Comparison of ENCODE assay signal across 23 mouse cellular contexts in the genomic region with DNA sequence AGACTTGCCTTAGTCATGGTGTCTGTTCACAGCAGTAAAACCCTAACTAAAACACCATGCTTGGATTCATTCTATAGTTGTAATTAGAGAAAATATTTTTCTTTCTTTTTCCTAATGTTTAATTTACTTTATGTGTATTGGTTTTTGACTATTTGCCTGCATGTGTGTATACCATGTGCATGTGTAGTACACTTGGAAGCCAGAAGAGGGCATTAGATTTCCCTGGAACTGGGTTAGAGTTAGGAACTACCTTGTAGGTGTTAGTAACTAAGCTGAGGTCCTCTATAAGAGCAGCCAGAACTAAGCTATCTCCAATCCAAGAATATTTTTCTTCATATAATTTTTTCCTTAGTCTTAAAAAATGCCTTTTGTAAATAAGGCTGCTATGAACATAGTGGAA. TPM values are rescaled to one million over a fixed set of nuclear protein-coding genes. Genes with fewer than 3 reads are reported as not detected.
DNase-seq lines count a peak whose midpoint lies in the region; ATAC-seq and TF ChIP-seq lines count a peak whose summit lies in the region.
"Had no signal": no experiment of that assay in that cellular context is flagged by ENCODE, and none has a peak within 500 bp of the region (broad histone marks: within the 10 kb centered on the region; RNA-seq: fewer than 3 reads in every experiment).

No protein-coding gene starts in this region.

- H3K4me1 ChIP-seq in heart, adult 2 months (ENCODE audit: control insufficient read depth, insufficient read depth, low read length), result no peaks in the 10 kb centered on the region
- H3K4me1 ChIP-seq in thymus, adult 2 months (replicated peaks; ENCODE audit: control insufficient read depth, insufficient read depth, low read length), result no peaks in the 10 kb centered on the region
- no peaks in the 10 kb centered on the region for H3K4me1 ChIP-seq in midbrain, postnatal 0 days (ENCODE audit: insufficient read depth, low read length)
- H3K4me1 ChIP-seq: embryonic facial prominence, embryonic 10.5 days; forebrain, embryonic 13.5 days; hindbrain, embryonic 10.5 days; limb, embryonic 13.5 days; megakaryocyte, embryonic 14.5 days; midbrain, embryonic 15.5 days; neural tube, embryonic 15.5 days had no signal

- no peak overlapping the region for H3K27ac ChIP-seq in heart, adult 2 months
- H3K27ac ChIP-seq in thymus, adult 2 months (ENCODE audit: control insufficient read depth, insufficient read depth, low read length), result no peak overlapping the region
- H3K27ac ChIP-seq in midbrain, postnatal 0 days (ENCODE audit: low read depth, low read length), result no peak overlapping the region
- H3K27ac ChIP-seq: embryonic facial prominence, embryonic 10.5 days; forebrain, embryonic 13.5 days; hindbrain, embryonic 10.5 days; limb, embryonic 13.5 days; midbrain, embryonic 15.5 days; neural tube, embryonic 15.5 days had no signal

- H3K4me2 ChIP-seq in midbrain, postnatal 0 days (ENCODE audit: low read depth, low read length, poor library complexity, severe bottlenecking), result no peak overlapping the region
- H3K4me2 ChIP-seq: forebrain, embryonic 13.5 days; limb, embryonic 13.5 days; midbrain, embryonic 15.5 days; neural tube, embryonic 15.5 days had no signal

- no peaks in the 10 kb centered on the region for H3K36me3 ChIP-seq in heart, adult 2 months (ENCODE audit: control insufficient read depth, insufficient read depth, low read length)
- H3K36me3 ChIP-seq in thymus, adult 2 months (ENCODE audit: control insufficient read depth, insufficient read depth, low read length), result no peaks in the 10 kb centered on the region
- H3K36me3 ChIP-seq in midbrain, postnatal 0 days (ENCODE audit: insufficient read depth, low read length), result peaks cover 6% of the 10 kb centered on the region; the same call in 1 of the 2 replicates

- H3K4me3 ChIP-seq in heart, adult 2 months, result no peak overlapping the region
- no peak overlapping the region for H3K4me3 ChIP-seq in thymus, adult 2 months (ENCODE audit: control insufficient read depth, insufficient read depth, low read length)
- H3K4me3 ChIP-seq in midbrain, postnatal 0 days (ENCODE audit: low read depth, low read length), result no peak overlapping the region
- H3K4me3 ChIP-seq: embryonic facial prominence, embryonic 10.5 days; forebrain, embryonic 13.5 days; hindbrain, embryonic 10.5 days; limb, embryonic 13.5 days; megakaryocyte, embryonic 14.5 days; midbrain, embryonic 15.5 days; neural tube, embryonic 15.5 days had no signal

- no peak overlapping the region for H3K9ac ChIP-seq in heart, adult 2 months (ENCODE audit: low read depth, low read length)
- no peak overlapping the region for H3K9ac ChIP-seq in midbrain, postnatal 0 days (replicated peaks; ENCODE audit: low read length, poor library complexity, severe bottlenecking)
- H3K9ac ChIP-seq: forebrain, embryonic 13.5 days; limb, embryonic 13.5 days; midbrain, embryonic 15.5 days; neural tube, embryonic 15.5 days had no signal

- H3K79me2 ChIP-seq in heart, adult 2 months (replicated peaks; ENCODE audit: control insufficient read depth, insufficient read depth, low read length), result no peaks in the 10 kb centered on the region

- no peak for TF ChIP-seq POLR2A in heart, adult 2 months (IDR thresholded peaks at IDR 0.05; ENCODE audit: insufficient read depth, low read depth, low read length)
- TF ChIP-seq POLR2A in thymus, adult 2 months (IDR thresholded peaks at IDR 0.05; ENCODE audit: control insufficient read depth, extremely low read depth, insufficient read depth, low read length, poor library complexity), result no peak

- H3K27me3 ChIP-seq in heart, adult 2 months (ENCODE audit: control insufficient read depth, insufficient read depth, low read length), result no peaks in the 10 kb centered on the region
- H3K27me3 ChIP-seq in thymus, adult 2 months (ENCODE audit: control insufficient read depth, insufficient read depth, low read length), result no peaks in the 10 kb centered on the region
- H3K27me3 ChIP-seq in midbrain, postnatal 0 days (ENCODE audit: insufficient read depth, low read length), result no peaks in the 10 kb centered on the region
- H3K27me3 ChIP-seq: CH12.LX; forebrain, embryonic 13.5 days; limb, embryonic 13.5 days; megakaryocyte, embryonic 14.5 days; midbrain, embryonic 15.5 days; neural tube, embryonic 15.5 days had no signal

- no peaks in the 10 kb centered on the region for H3K9me3 ChIP-seq in midbrain, postnatal 0 days (ENCODE audit: low read length)
- H3K9me3 ChIP-seq: embryonic facial prominence, embryonic 10.5 days; forebrain, embryonic 13.5 days; hindbrain, embryonic 10.5 days; limb, embryonic 13.5 days; megakaryocyte, embryonic 14.5 days; midbrain, embryonic 15.5 days; neural tube, embryonic 15.5 days had no signal

- intact Hi-C loops in heart, adult 2 months (cut with DNase I), result no loop called here

- TF ChIP-seq CTCF in heart, adult 2 months (IDR thresholded peaks at IDR 0.05), result peak; percentile 24; the same call in 1 of the 2 replicates
- no peak for TF ChIP-seq CTCF in thymus, adult 2 months (IDR thresholded peaks at IDR 0.05; ENCODE audit: borderline replicate concordance, control insufficient read depth, extremely low read depth, insufficient read depth, low read length, poor library complexity)
- no peak for TF ChIP-seq CTCF in midbrain, postnatal 0 days (IDR thresholded peaks at IDR 0.05)

- no peak for DNase-seq in heart, adult 2 months
- no peak for DNase-seq in heart, adult 8-10 months (ENCODE audit: low spot score)
- peak; percentile 17 for DNase-seq in thymus, adult 2 months
- DNase-seq in thymus, adult 18-20 months, result no peak
- DNase-seq in WW6 (ENCODE audit: low read depth, low spot score), result peak; percentile 11
- DNase-seq in midbrain, postnatal 0 days (ENCODE audit: low spot score), result no peak
- DNase-seq in urinary bladder, postnatal 25 days (ENCODE audit: low spot score), result no peak
- DNase-seq: cerebellum, adult 8-10 months; gastrocnemius, postnatal 14 days; kidney, adult 8-10 months; kidney, postnatal 36 days; layer of hippocampus, adult 9-11 months; lung, adult 2 months; right cerebral cortex, postnatal 14 days; spleen, adult 18-20 months had no signal

- ATAC-seq in midbrain, postnatal 0 days (ENCODE audit: low FRiP score), result no peak
- ATAC-seq: forebrain, embryonic 13.5 days; midbrain, embryonic 15.5 days had no signal

- TF ChIP-seq EP300 in heart, adult 2 months (IDR thresholded peaks at IDR 0.05; ENCODE audit: insufficient read depth, low read depth, low read length), result no peak

RNA-seq across cellular contexts. Expression of a gene that starts 21.7 kb away (rescaled TPM):
- total RNA-seq in heart, adult 2 months (2021), result 10 to 100 TPM; 16.3 to 20.4 TPM
- 3.3 and 6.5 TPM in 2 replicates for polyA plus RNA-seq in heart, adult 2 months (2012; rRNA removed)
- total RNA-seq in heart, adult 8-10 months (2022), result 10 to 100 TPM; 17.0 to 21.3 (median 17.8) TPM
- 15.7 and 16.2 TPM in 2 replicates for polyA plus RNA-seq in thymus, adult 2 months (2012; rRNA removed)
- 18.4 and 25.1 TPM in 2 replicates for total RNA-seq in midbrain, postnatal 0 days (2014; rRNA removed)
- polyA plus RNA-seq in midbrain, postnatal 0 days (2015; fragmentation: Nextera tagmentation; extraction: Ambion mirVana), result 12.2 and 15.7 TPM in 2 replicates

Comparison
In these comparisons a context has a peak if more than half of its experiments do, and no peak if none do; other contexts are left out.
1. DNase-seq: peak in thymus, adult 2 months (single experiment) and WW6 (single experiment); none in heart, adult 2 months (0 of 2), heart, adult 8-10 months (single experiment), thymus, adult 18-20 months (0 of 2), midbrain, postnatal 0 days (single experiment) and urinary bladder, postnatal 25 days (single experiment).